Mouse (Mus musculus): ENCODE measurements at regions not wholly inside any gene's neighbourhood (a gene's known extent, or its start where the extent isn't known, plus 50 kb on each side); places are given as distances from the start of the nearest gene placed in this dataset.

DNA sequence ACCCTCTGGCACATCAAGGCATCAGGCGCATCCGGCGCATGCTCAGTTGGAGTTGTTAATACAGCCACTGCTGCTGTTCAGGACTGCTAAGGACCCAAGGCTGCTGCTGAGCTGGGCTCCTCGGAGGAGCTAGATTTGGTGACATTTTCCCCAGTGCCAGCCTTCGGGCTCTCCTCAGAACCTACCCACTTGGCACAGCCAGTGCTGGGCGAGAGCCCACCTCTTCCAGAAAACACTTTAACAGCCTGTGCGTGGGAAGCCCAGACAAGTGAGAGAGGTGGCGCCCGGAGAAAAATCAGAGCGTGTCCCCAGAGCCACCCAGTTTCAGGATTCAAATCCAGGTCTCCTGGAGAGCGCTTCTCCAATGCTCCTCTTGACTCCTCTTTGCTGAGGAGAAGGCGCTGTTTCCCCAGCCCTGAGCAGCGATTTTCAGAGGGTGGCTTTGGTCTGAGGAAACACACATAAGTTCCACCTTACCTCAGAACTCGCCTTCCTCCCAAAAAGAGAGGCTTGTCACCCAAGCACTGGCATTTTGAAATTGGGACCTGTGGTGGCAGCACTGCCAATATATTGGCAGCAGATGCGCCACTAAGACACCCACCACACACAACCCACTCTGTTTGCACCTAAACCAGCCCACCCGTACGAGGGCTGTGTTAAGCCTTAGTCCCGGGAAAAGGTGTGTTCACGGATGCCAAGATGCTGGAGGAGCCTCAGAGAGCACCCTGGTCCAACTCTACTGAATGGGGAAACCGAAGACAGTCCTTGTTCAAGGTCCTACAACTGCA, 125.0 kb upstream of the Igsf21 start:
- Histone ChIP-seq H3K36me3 (ENCODE audit: control insufficient read depth, insufficient read depth, low read length) (no peaks in the 10 kb centered on the region), H3K27ac (ENCODE audit: control insufficient read depth, insufficient read depth, low read length) (no peak overlapping the region), H3K4me1 (replicated peaks; ENCODE audit: control insufficient read depth, insufficient read depth, low read length) (no peaks in the 10 kb centered on the region), H3K4me3 (ENCODE audit: control insufficient read depth, insufficient read depth, low read length) (no peak overlapping the region), H3K27me3 (ENCODE audit: control insufficient read depth, insufficient read depth, low read length) (no peaks in the 10 kb centered on the region)
- WGBS, result 91% methylated on average over 20 of the region's 20 CpGs
- TF ChIP-seq POLR2A (IDR thresholded peaks at IDR 0.05; ENCODE audit: control insufficient read depth, extremely low read depth, insufficient read depth, low read length, poor library complexity), result no peak
- TF ChIP-seq CTCF (IDR thresholded peaks at IDR 0.05; ENCODE audit: borderline replicate concordance, control insufficient read depth, extremely low read depth, insufficient read depth, low read length, poor library complexity), result no peak
- DNase-seq, result no peak

GRCm38 (mm10) chr4:140366975-140367680, 120.5 kb upstream of the Igsf21 start:
- Histone ChIP-seq H3K36me3 (ENCODE audit: control insufficient read depth, insufficient read depth, low read length) (no peaks in the 10 kb centered on the region), H3K4me3 (ENCODE audit: control insufficient read depth, insufficient read depth, low read length) (no peak overlapping the region), H3K27me3 (ENCODE audit: control insufficient read depth, insufficient read depth, low read length) (no peaks in the 10 kb centered on the region), H3K4me1 (replicated peaks; ENCODE audit: control insufficient read depth, insufficient read depth, low read length) (no peaks in the 10 kb centered on the region), H3K27ac (ENCODE audit: control insufficient read depth, insufficient read depth, low read length) (no peak overlapping the region)
- no peak for DNase-seq
- WGBS, result 64% methylated on average over 8 of the region's 8 CpGs
- TF ChIP-seq POLR2A (IDR thresholded peaks at IDR 0.05; ENCODE audit: control insufficient read depth, extremely low read depth, insufficient read depth, low read length, poor library complexity), result no peak
- no peak for TF ChIP-seq CTCF (IDR thresholded peaks at IDR 0.05; ENCODE audit: borderline replicate concordance, control insufficient read depth, extremely low read depth, insufficient read depth, low read length, poor library complexity)

DNA sequence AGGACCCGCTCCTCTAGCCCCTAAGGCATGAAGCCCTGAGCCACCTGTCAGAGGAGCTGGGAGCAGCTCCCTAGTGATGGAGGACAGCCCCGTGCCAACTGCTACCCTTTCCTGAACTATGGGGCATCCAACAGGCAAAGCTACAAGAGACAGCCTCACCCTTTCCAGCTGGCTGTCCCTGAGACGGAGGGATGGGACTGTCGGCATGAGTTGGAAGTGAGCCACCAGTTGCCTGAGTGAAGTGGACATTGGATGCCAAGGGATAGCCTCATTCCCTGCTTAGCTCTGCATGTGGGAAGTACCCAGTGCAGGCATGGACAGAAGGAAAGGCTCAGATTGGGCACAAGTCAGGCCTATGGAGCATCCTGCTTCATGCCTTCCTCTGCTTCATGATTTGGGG, 112.3 kb upstream of the Igsf21 start:
- Histone ChIP-seq H3K4me1 (replicated peaks; ENCODE audit: control insufficient read depth, insufficient read depth, low read length) (no peaks in the 10 kb centered on the region), H3K27me3 (ENCODE audit: control insufficient read depth, insufficient read depth, low read length) (no peaks in the 10 kb centered on the region), H3K27ac (ENCODE audit: control insufficient read depth, insufficient read depth, low read length) (no peak overlapping the region), H3K4me3 (ENCODE audit: control insufficient read depth, insufficient read depth, low read length) (no peak overlapping the region), H3K36me3 (ENCODE audit: control insufficient read depth, insufficient read depth, low read length) (no peaks in the 10 kb centered on the region)
- TF ChIP-seq POLR2A (IDR thresholded peaks at IDR 0.05; ENCODE audit: control insufficient read depth, extremely low read depth, insufficient read depth, low read length, poor library complexity), result no peak
- TF ChIP-seq CTCF (IDR thresholded peaks at IDR 0.05; ENCODE audit: borderline replicate concordance, control insufficient read depth, extremely low read depth, insufficient read depth, low read length, poor library complexity), result no peak
- no peak for DNase-seq
- WGBS, result 98% methylated on average over 4 of the region's 4 CpGs

- Histone ChIP-seq H3K4me3 (ENCODE audit: control insufficient read depth, insufficient read depth, low read length) (no peak overlapping the region), H3K27ac (ENCODE audit: control insufficient read depth, insufficient read depth, low read length) (no peak overlapping the region), H3K27me3 (ENCODE audit: control insufficient read depth, insufficient read depth, low read length) (no peaks in the 10 kb centered on the region), H3K4me1 (replicated peaks; ENCODE audit: control insufficient read depth, insufficient read depth, low read length) (no peaks in the 10 kb centered on the region), H3K36me3 (ENCODE audit: control insufficient read depth, insufficient read depth, low read length) (no peaks in the 10 kb centered on the region)
- peak; percentile 45 for DNase-seq
- no peak for TF ChIP-seq CTCF (IDR thresholded peaks at IDR 0.05; ENCODE audit: borderline replicate concordance, control insufficient read depth, extremely low read depth, insufficient read depth, low read length, poor library complexity)
- no peak for TF ChIP-seq POLR2A (IDR thresholded peaks at IDR 0.05; ENCODE audit: control insufficient read depth, extremely low read depth, insufficient read depth, low read length, poor library complexity)
- 18% methylated on average over 5 of the region's 5 CpGs for WGBS
These were observed 111.5 kb upstream of the Igsf21 start for GRCm38 (mm10) chr4:140358103-140358502.

GRCm38 (mm10) chr4:140355144-140355550, 108.6 kb upstream of the Igsf21 start:
- no peak for DNase-seq
- no peak overlapping the region for H3K27ac ChIP-seq (ENCODE audit: control insufficient read depth, insufficient read depth, low read length)
- 79% methylated on average over 12 of the region's 12 CpGs for WGBS
- H3K4me1 ChIP-seq (replicated peaks; ENCODE audit: control insufficient read depth, insufficient read depth, low read length), result no peaks in the 10 kb centered on the region
- no peak for TF ChIP-seq POLR2A (IDR thresholded peaks at IDR 0.05; ENCODE audit: control insufficient read depth, extremely low read depth, insufficient read depth, low read length, poor library complexity)
- TF ChIP-seq CTCF (IDR thresholded peaks at IDR 0.05; ENCODE audit: borderline replicate concordance, control insufficient read depth, extremely low read depth, insufficient read depth, low read length, poor library complexity), result no peak
- no peaks in the 10 kb centered on the region for H3K27me3 ChIP-seq (ENCODE audit: control insufficient read depth, insufficient read depth, low read length)
- no peak overlapping the region for H3K4me3 ChIP-seq (ENCODE audit: control insufficient read depth, insufficient read depth, low read length)
- H3K36me3 ChIP-seq (ENCODE audit: control insufficient read depth, insufficient read depth, low read length), result no peaks in the 10 kb centered on the region

- H3K27ac ChIP-seq (ENCODE audit: control insufficient read depth, insufficient read depth, low read length), result no peak overlapping the region
- H3K27me3 ChIP-seq (ENCODE audit: control insufficient read depth, insufficient read depth, low read length), result no peaks in the 10 kb centered on the region
- DNase-seq, result no peak
- 64% methylated on average over 4 of the region's 4 CpGs for WGBS
- H3K4me3 ChIP-seq (ENCODE audit: control insufficient read depth, insufficient read depth, low read length), result no peak overlapping the region
- no peaks in the 10 kb centered on the region for H3K36me3 ChIP-seq (ENCODE audit: control insufficient read depth, insufficient read depth, low read length)
- no peaks in the 10 kb centered on the region for H3K4me1 ChIP-seq (replicated peaks; ENCODE audit: control insufficient read depth, insufficient read depth, low read length)
- TF ChIP-seq CTCF (IDR thresholded peaks at IDR 0.05; ENCODE audit: borderline replicate concordance, control insufficient read depth, extremely low read depth, insufficient read depth, low read length, poor library complexity), result no peak
- TF ChIP-seq POLR2A (IDR thresholded peaks at IDR 0.05; ENCODE audit: control insufficient read depth, extremely low read depth, insufficient read depth, low read length, poor library complexity), result no peak
These were observed 102.2 kb upstream of the Igsf21 start for GRCm38 (mm10) chr4:140348802-140349201.
